Mouse (Mus musculus) adipocyte (in vitro differentiated cells): ENCODE measurements around the gene Ank3.
"Not testable (repeated sequence)": the region's sequence is repeated elsewhere in the genome, so short reads cannot be mapped to it uniquely, and the experiment has no call there.

Experiments
- DNase-seq: peaks from one replicate; pipeline ENCODE4 v3.0.0-alpha.2; 2016; ENCODE audit warnings: low spot score

Ank3 gene

GRCm38 (mm10) chr10:69398763-69399590, at the start of gene Ank3:
Gene Ank3 (plus strand): TSS chr10:69398773.
- DNase-seq: no peak

- peak; percentile 54 for DNase-seq
These were observed 47.3 kb upstream of the Ank3 start for GRCm38 (mm10) chr10:69351071-69351841.

GRCm38 (mm10) chr10:69351842-69352211, 46.7 kb upstream of the Ank3 start:
- peak; percentile 50 for DNase-seq

DNA sequence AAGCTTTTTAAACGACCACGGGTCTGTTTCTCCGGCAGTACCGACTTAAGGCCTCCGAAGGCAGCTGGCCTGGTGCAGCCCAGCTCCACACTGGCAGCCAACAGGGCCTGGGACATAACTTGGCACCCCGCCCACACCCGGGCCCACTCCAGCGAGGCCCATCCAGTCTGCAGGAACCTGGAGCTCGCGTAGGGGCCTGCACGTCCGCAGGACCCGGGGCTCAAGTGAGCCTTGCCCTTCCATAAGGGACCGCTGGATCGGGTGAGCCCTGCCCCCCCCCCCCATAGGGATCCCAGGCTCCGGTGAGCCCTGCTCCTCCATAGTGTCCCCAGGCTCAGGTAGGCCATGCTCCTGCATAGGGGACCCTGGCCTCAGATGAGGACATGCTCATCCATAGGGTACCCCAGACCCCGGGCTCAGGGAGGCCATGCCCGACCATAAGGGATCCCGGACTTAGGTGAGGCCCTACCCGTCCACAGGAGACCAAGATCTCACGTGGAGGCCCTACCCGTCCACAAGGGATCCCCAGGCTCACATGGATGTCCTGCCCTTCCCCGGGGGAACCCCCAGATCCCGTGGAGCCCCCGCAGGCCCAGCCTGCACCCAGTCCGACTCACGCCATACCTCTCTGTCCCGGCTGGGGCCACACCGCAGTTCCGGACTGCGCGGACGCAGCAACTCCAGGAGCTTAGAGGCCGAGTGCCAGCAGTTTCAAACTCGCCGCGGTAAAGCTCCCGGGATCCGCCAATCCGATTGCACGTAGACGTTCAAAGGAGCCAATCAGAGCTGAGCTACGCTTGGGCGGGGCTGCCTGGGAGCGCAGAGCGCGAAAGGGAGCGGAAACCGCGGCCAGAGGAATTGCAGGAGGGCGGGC, 46.1 kb upstream of the Ank3 start, which contains the start of gene Cdk1:
Gene Cdk1, minus strand, starts transcription at position 727 of the 874 bp plus-strand sequence.
- DNase-seq: peak; percentile 97

- DNase-seq: not testable (repeated sequence)
These were observed 45.5 kb upstream of the Ank3 start for GRCm38 (mm10) chr10:69353086-69353479.

- DNase-seq: no peak
These were observed 38.9 kb upstream of the Ank3 start for GRCm38 (mm10) chr10:69359666-69360065.

DNA sequence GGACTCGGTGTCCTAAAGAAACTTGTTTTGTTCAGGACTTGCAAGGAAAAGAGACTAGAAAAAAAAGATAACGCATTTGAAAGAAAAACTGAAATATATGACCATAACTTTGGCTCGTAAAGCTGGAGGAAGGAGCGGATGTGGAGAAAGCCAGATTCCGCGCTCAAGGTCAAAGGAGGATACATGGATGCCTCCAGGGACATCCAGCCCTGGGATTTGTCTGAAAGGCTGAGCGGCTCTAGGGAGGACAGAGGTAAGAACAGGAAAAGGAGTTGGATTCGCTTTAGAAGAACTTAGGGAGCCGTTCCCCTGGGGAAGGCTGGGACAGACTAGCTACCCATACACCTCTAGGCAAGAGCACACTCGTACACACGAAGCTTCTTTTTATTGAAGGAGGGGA, 32.4 kb upstream of the Ank3 start:
- no peak for DNase-seq

GRCm38 (mm10) chr10:69366877-69367387, 31.6 kb upstream of the Ank3 start:
- peak; percentile 43 for DNase-seq

- DNase-seq: no peak
These were observed 29.3 kb upstream of the Ank3 start for GRCm38 (mm10) chr10:69369321-69369720.

DNA sequence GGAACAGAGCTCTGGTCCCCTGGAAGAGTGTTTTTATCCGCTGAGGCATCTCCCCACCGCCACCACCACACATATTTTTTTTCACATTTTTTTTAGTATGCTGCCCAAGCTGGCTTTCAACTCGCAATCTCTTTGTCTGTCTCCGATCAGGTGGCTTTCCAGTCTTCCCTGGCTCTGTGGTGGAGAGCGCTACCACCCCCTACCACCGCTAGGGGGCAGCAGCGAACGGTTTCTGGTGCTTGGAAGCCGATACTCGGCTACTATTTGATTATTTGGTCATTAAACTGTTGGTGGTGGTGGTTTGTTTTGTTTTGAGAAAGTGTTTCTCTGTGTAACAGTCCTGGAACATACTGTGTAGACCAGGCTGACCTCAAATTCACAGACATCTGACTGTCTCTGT, 27.1 kb upstream of the Ank3 start:
- DNase-seq: no peak

DNA sequence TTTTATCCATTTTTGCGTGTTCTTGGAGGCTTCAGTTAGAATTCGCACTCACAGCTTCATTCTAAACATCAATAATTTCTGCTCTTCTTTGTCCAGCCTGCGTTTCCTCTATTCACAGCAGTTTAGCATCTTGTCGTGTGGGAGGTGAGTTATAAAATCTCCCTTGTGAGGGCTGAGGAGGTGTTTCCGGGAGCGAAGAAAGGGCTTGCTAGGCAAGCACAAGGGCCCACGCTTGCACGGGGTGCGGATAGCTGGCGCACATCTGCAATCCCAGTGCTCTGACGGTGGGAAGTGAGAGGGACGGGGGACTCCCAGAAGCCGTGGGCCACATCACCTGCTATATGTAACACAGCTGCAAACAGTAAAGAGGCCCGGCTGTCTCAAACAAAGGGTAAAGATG, 26.5 kb upstream of the Ank3 start:
- DNase-seq: no peak

DNA sequence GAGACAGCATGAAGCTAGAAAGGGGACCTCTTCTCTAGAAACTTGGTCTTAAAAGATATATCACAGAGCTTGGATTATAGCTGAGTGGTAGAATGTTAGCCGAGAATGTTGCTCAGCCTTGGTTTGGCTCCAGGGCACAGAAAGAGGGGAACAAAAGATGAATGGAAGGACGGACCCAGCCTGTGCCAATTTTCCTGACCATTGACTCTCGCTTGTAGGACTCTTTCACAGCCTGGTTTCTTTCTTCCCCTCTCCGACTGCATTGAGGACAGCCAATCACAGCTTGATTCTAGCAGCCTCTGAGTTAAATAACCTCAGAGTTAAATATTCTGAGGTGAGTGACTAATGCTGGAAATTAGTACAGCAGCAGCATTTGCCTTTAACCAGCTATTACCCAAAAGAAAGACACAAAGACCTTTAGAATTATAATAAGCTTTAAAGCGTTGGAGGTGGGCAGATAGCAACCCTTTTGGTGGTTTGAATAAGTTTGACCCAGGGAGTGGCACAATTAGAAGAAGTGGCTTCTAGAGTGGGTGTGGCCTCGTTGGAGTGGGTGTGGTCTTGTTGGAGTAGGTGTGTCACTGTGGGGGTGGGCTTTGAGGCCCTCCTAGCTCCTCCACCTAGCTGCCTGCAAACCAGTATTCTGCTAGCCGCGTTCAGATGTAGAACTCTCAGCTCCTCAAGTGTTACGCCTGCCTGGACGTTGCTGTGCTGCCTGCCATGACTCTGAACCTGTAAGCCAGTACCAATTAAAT, 24.6 kb upstream of the Ank3 start:
- DNase-seq: no peak

- DNase-seq: no peak
These were observed 23.4 kb upstream of the Ank3 start for GRCm38 (mm10) chr10:69375154-69375553.

DNA sequence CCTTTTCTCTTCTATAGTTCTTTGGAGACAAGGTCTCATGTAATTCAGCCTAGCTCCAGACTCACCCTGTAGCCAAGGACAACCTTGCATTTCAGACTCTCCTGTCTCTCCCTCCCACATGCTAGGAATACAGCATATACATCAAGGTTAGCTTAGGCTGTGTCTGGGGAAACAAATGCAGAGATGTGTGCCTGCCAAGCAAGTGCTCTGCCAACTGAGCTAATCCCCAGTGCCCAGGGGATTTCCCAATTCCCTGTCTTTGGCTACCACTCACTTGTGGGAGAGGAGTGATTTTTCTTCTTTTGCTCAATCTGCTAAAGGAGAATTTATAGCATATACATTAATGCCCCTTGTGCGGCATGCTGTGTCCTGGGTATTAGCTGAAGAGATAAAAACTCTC, 15.4 kb upstream of the Ank3 start:
- peak; percentile 81 for DNase-seq

DNA sequence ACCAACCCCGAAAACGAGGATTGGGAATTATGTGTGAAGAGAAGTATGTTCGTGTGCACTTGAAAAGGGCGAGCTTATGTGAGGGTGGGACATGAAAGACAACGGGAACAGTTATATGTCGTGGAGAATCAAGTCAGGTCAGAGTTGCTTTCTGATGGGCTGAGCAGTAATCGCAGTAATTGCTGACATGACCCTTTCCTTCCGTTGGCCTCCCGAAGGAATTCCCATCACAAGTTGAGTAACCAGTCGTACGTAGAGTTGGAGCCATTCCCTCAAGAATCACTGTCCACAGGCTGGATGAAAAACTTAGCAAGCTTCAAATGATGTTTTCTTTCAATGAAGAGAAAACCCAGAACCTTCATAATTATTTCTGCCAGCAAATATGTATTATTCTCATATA, 13.9 kb upstream of the Ank3 start:
- peak; percentile 78 for DNase-seq

DNA sequence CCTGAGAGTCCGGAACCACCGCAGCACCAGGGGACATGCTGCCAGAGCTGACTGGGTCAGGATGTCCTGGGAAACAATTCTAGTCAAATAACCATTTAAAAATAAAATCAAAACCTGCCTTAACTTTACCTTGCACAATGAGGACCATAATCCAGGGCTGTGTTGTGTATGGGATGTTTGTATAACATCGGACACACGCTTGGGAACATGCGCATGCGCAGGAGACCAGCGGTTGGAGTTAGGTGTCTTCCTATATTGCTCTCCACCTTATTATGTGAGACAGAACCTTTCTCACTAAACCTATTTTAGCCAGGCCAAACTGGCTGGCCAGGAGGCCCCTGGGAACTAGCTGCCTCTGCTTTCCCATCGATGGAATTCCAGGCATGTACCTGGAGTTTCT, 13.4 kb upstream of the Ank3 start:
- no peak for DNase-seq

DNA sequence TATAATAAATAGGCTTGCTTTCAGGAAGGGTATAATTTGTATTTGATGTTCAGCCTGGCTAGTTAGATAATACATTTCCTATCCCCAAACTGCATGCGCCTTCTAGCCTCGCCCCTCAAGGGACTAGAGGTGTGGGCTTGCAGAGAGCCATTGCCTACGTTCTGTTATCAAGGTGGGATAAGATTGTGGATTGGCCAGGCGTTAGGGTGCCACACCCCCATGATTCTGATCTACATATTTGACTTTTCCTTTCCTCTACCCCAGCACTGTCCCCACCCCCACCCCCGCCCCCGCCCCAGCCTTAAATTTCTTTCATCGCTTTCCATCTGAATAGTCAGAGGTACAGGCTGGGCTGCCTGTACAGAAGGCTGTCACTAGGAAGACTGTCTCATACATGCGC, 11.8 kb upstream of the Ank3 start:
- DNase-seq: no peak

DNA sequence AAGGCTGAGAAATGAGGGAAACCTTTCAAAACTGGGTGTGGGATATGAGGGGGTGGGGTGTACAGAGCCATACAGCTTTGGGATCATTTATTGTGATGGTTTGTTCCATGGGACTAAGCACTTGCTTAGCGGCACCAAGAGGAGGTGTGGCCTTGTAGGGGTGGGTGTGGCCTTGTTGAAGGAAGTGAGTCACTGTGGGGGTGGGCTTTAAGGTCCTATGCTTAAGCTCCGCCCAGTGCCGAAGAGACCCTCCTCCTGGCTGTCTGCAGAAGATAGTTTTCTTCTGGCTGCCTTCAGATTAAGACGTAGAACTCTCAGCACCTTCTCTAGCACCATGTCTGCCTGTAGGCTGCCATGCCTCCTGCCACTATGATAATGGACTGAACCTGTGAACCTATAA, 9.1 kb upstream of the Ank3 start:
- no peak for DNase-seq

DNA sequence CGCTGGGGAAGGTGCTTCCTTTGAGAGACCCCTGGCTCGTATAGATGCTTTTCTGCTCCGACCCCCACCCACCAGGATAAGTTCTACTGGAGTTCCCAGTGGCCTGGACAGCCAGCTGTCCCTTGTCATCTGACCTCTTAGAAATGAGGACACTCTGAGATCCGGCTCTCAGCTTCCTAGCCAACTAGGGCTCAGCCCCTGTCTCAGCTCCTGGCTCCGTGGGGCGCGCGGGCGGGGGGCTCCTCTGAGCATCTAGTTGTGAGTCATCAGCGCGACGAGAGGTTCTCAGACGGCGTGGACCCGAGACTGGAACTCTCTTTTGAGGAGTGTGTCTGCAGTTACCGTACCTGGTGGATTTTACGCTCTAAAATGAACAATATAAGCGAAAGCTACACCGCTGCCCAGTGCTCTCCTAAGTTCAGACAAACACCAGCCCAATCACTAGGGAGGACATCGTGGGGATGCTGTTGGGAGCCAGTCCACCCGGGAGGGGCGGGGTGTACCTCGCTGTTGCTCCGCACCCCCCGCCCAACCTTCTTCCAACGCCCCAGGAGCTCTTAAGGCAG, 293 bp upstream of the Ank3 start:
- no peak for DNase-seq

GRCm38 (mm10) chr10:69399814-69400385, 1.3 kb downstream of the Ank3 start:
- DNase-seq: no peak

DNA sequence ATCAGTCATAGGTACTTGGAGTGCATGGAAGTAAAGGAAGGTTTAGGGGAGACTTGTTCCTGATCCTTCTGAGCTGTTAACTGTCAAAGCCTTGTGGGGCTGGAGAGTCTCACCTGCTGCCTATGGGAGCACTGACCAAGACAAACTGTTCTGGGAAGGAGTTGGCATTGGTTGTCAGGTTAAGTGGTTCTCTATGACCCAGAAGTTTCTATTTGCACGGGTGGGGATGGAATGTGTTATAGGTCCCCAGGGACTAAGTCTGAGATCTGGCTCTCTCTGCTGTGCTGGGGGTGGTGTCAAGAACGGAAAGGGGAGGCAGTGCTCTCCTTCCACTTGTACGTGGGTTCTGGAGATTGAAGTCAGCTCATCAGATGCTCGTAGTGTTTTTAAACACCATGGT, 6.9 kb downstream of the Ank3 start:
- DNase-seq: no peak
